Mouse (Mus musculus): ENCODE data around the gene Eprs. TPM values are rescaled to one million over a fixed set of nuclear protein-coding genes. Genes with fewer than 3 reads are reported as not detected.
A peak's percentile ranks its signal among the peaks of the same experiment; 100 is the strongest.

Gene Eprs
- polyA plus RNA-seq, 1 experiment from 2014 or later, result 43.2 TPM

- peaks cover 77% of the 10 kb centered on the region for H3K36me3 ChIP-seq (ENCODE audit: control insufficient read depth, insufficient read depth)
These were observed 47.0 kb downstream of the Eprs start for GRCm38 (mm10) chr1:185409831-185410230.

GRCm38 (mm10) chr1:185418011-185418410 lies 55.2 kb downstream of the Eprs start:
- Histone ChIP-seq H3K4me3 (ENCODE audit: low read depth, low read length) (no peak overlapping the region), H3K27ac (ENCODE audit: low read depth, low read length) (no peak overlapping the region), H3K9ac (ENCODE audit: low read depth, low read length) (no peak overlapping the region), H3K4me1 (replicated peaks; ENCODE audit: control insufficient read depth, insufficient read depth, low read length) (no peaks in the 10 kb centered on the region), H3K4me2 (replicated peaks; ENCODE audit: low read depth) (no peak overlapping the region), H3K9me3 (ENCODE audit: control insufficient read depth) (no peaks in the 10 kb centered on the region), H3K36me3 (ENCODE audit: control insufficient read depth, insufficient read depth) (peaks cover 62% of the 10 kb centered on the region), H3K27me3 (replicated peaks; ENCODE audit: control insufficient read depth, insufficient read depth, low read length) (no peaks in the 10 kb centered on the region)
- WGBS, result 88% methylated on average over 9 of the region's 9 CpGs
- TF ChIP-seq CTCF (IDR thresholded peaks at IDR 0.05; ENCODE audit: low read depth), result peak; percentile 54
- ATAC-seq, result no peak

More at GRCm38 (mm10) chr1:185409831-185410230, 47.0 kb downstream of the Eprs start:
- no peaks in the 10 kb centered on the region for H3K4me1 ChIP-seq (replicated peaks; ENCODE audit: control insufficient read depth, insufficient read depth, low read length)
- no peak overlapping the region for H3K4me2 ChIP-seq (replicated peaks; ENCODE audit: low read depth)
- H3K9ac ChIP-seq (ENCODE audit: low read depth, low read length), result no peak overlapping the region
- no peak overlapping the region for H3K4me3 ChIP-seq (ENCODE audit: low read depth, low read length)
- no peak for ATAC-seq
- H3K27ac ChIP-seq (ENCODE audit: low read depth, low read length), result no peak overlapping the region
- 76% methylated on average over 3 of the region's 3 CpGs for WGBS
- no peaks in the 10 kb centered on the region for H3K9me3 ChIP-seq (ENCODE audit: control insufficient read depth)
- peak; percentile 73 for TF ChIP-seq CTCF (IDR thresholded peaks at IDR 0.05; ENCODE audit: low read depth)
- no peaks in the 10 kb centered on the region for H3K27me3 ChIP-seq (replicated peaks; ENCODE audit: control insufficient read depth, insufficient read depth, low read length)

GRCm38 (mm10) chr1:185419805-185420204 lies 57.0 kb downstream of the Eprs start:
- no peak for TF ChIP-seq CTCF (IDR thresholded peaks at IDR 0.05; ENCODE audit: low read depth)
- Histone ChIP-seq H3K27ac (ENCODE audit: low read depth, low read length) (no peak overlapping the region), H3K4me2 (replicated peaks; ENCODE audit: low read depth) (no peak overlapping the region), H3K4me3 (ENCODE audit: low read depth, low read length) (no peak overlapping the region), H3K4me1 (replicated peaks; ENCODE audit: control insufficient read depth, insufficient read depth, low read length) (no peaks in the 10 kb centered on the region), H3K9me3 (ENCODE audit: control insufficient read depth) (no peaks in the 10 kb centered on the region), H3K27me3 (replicated peaks; ENCODE audit: control insufficient read depth, insufficient read depth, low read length) (no peaks in the 10 kb centered on the region), H3K9ac (ENCODE audit: low read depth, low read length) (no peak overlapping the region), H3K36me3 (ENCODE audit: control insufficient read depth, insufficient read depth) (peaks cover 55% of the 10 kb centered on the region)
- no peak for ATAC-seq
- WGBS, result 86% methylated on average over 5 of the region's 5 CpGs

GRCm38 (mm10) chr1:185420776-185421175 lies 57.9 kb downstream of the Eprs start:
- Histone ChIP-seq H3K9me3 (ENCODE audit: control insufficient read depth) (no peaks in the 10 kb centered on the region), H3K4me1 (replicated peaks; ENCODE audit: control insufficient read depth, insufficient read depth, low read length) (no peaks in the 10 kb centered on the region), H3K9ac (ENCODE audit: low read depth, low read length) (no peak overlapping the region), H3K4me2 (replicated peaks; ENCODE audit: low read depth) (no peak overlapping the region), H3K27ac (ENCODE audit: low read depth, low read length) (peak overlapping the region; percentile 46; the same call in 1 of the 2 replicates), H3K27me3 (replicated peaks; ENCODE audit: control insufficient read depth, insufficient read depth, low read length) (no peaks in the 10 kb centered on the region), H3K36me3 (ENCODE audit: control insufficient read depth, insufficient read depth) (peaks cover 57% of the 10 kb centered on the region), H3K4me3 (ENCODE audit: low read depth, low read length) (no peak overlapping the region)
- WGBS, result 81% methylated on average over 6 of the region's 6 CpGs
- TF ChIP-seq CTCF (IDR thresholded peaks at IDR 0.05; ENCODE audit: low read depth), result no peak
- no peak for ATAC-seq

GRCm38 (mm10) chr1:185426583-185426982 lies 63.7 kb downstream of the Eprs start:
- no peak overlapping the region for H3K4me3 ChIP-seq (ENCODE audit: low read depth, low read length)
- H3K36me3 ChIP-seq (ENCODE audit: control insufficient read depth, insufficient read depth), result peaks cover 41% of the 10 kb centered on the region
- H3K4me2 ChIP-seq (replicated peaks; ENCODE audit: low read depth), result no peak overlapping the region
- H3K4me1 ChIP-seq (replicated peaks; ENCODE audit: control insufficient read depth, insufficient read depth, low read length), result no peaks in the 10 kb centered on the region
- H3K9ac ChIP-seq (ENCODE audit: low read depth, low read length), result no peak overlapping the region
- no peak overlapping the region for H3K27ac ChIP-seq (ENCODE audit: low read depth, low read length)
- TF ChIP-seq CTCF (IDR thresholded peaks at IDR 0.05; ENCODE audit: low read depth), result no peak
- H3K27me3 ChIP-seq (replicated peaks; ENCODE audit: control insufficient read depth, insufficient read depth, low read length), result no peaks in the 10 kb centered on the region
- 79% methylated on average over 5 of the region's 5 CpGs for WGBS
- H3K9me3 ChIP-seq (ENCODE audit: control insufficient read depth), result no peaks in the 10 kb centered on the region
- no peak for ATAC-seq

GRCm38 (mm10) chr1:185430488-185430887 lies 67.6 kb downstream of the Eprs start:
- no peaks in the 10 kb centered on the region for H3K9me3 ChIP-seq (ENCODE audit: control insufficient read depth)
- WGBS, result 95% methylated on average over 5 of the region's 5 CpGs
- no peak overlapping the region for H3K9ac ChIP-seq (ENCODE audit: low read depth, low read length)
- no peak overlapping the region for H3K27ac ChIP-seq (ENCODE audit: low read depth, low read length)
- no peak for TF ChIP-seq CTCF (IDR thresholded peaks at IDR 0.05; ENCODE audit: low read depth)
- H3K4me2 ChIP-seq (replicated peaks; ENCODE audit: low read depth), result no peak overlapping the region
- H3K4me3 ChIP-seq (ENCODE audit: low read depth, low read length), result no peak overlapping the region
- no peak for ATAC-seq
- H3K27me3 ChIP-seq (replicated peaks; ENCODE audit: control insufficient read depth, insufficient read depth, low read length), result no peaks in the 10 kb centered on the region
- H3K36me3 ChIP-seq (ENCODE audit: control insufficient read depth, insufficient read depth), result peaks cover 30% of the 10 kb centered on the region
- no peaks in the 10 kb centered on the region for H3K4me1 ChIP-seq (replicated peaks; ENCODE audit: control insufficient read depth, insufficient read depth, low read length)
